Mouse (Mus musculus) spleen, postnatal 4 days (tissue): ENCODE measurements around the gene Klk13.
A peak's percentile ranks its signal among the peaks of the same experiment; 100 is the strongest.
"Not testable (repeated sequence)": the region's sequence is repeated elsewhere in the genome, so short reads cannot be mapped to it uniquely, and the experiment has no call there.

ENCODE experiments used
- DNase-seq, 2 experiments: peaks; one replicate each; pipeline ENCODE4 v3.0.0; 2022; ENCODE audit warnings: low spot score in 2 of 2

Klk13 gene

DNA sequence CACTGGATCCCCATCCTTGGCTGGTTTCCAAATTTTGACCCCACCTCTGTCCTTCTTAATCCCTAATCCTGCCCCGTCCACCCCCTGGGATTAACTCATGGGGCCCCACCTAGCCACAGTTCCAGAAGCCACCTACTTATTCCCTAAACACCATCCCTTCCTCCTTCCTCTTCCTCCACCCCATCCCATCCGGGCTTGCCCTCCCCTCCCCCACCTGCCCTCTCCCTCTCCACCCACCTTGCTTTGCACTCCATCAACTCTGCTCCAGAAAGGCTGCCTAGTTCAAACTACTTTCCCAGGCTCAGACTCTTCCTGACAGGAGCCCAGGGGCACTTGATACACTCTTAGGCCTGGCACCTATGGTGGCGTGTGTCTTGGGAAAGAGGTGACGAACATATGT is at the start of gene Klk13:
TSS of gene Klk13 (plus strand) at position 301 of the 400 bp plus-strand sequence.
- no peak for DNase-seq

- no peak for DNase-seq
Observed at GRCm38 (mm10) chr7:43662804-43663203, 49.6 kb upstream of the Klk13 start.

- not testable (repeated sequence) for DNase-seq
Observed at GRCm38 (mm10) chr7:43667221-43667620, 45.1 kb upstream of the Klk13 start.

DNA sequence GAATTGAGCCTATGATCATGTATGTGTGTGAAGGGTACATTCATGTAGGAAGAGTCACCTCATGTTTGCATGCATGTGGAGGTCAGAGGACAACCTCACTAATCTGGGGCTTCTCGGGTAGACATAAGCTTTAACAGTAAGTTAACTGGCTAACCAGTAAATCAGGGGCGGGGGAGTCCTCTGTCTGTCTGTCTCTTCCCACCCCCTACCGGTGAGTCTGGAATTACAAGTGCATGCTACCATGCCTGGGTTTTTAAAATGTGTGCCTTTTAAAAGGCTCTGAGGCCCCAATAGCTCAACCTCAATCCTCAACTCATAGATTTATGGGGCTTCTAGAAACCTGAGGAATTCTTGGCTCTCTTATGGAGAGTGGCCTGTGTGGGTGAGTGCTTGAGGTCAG is 43.8 kb upstream of the Klk13 start:
- DNase-seq: peak in 1 of 2 experiments; percentile 39

DNA sequence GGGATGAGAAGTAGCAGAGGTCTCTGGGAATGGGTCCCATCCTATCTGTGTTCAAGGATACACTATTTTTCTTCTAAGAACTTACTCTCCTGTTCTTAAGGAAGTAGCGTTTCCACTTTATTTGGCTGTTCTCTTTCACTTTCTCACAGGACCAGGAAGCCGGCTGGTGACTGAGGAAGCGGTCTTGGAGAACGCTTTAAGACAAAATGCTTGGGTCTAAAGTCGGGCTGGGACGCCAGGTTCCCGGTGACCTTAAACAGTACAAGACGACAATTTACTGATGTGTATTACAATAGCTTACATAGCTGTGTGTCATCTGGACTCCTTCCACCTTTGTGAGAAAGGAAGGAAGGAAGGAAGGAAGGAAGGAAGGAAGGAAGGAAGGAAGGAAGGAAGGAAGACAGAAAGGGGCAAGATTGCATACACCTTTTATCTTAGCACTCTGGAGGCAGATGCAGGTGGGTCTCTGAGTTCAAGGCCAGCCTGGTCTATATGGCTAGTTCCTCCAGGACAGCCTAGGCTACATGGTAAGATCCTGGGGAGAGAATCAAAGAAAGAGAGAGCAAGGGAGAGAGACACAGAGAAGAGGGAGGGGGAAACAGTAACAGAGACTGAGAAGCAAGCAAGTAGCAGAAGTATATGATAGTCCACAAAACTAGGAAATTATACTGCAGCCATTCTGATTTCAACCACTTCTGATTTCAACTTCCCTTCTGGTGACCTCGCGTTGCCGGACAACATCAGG is 41.1 kb upstream of the Klk13 start:
- DNase-seq: no peak

- peak; percentile 77 to 85 for DNase-seq
Observed at GRCm38 (mm10) chr7:43671809-43672580, 40.4 kb upstream of the Klk13 start, which contains the start of gene Ctu1. TSS of gene Ctu1 (plus strand) at chr7:43672016.

- DNase-seq: no peak
Observed at GRCm38 (mm10) chr7:43672581-43673260, 39.6 kb upstream of the Klk13 start.

- peak in 1 of 2 experiments; percentile 60 for DNase-seq
Observed at GRCm38 (mm10) chr7:43675091-43675490, 37.3 kb upstream of the Klk13 start.

- peak in 1 of 2 experiments; percentile 71 for DNase-seq
Observed at GRCm38 (mm10) chr7:43678517-43678916, 33.9 kb upstream of the Klk13 start.

- DNase-seq: peak; percentile 46 to 80
Observed at GRCm38 (mm10) chr7:43680960-43681359, 31.4 kb upstream of the Klk13 start.

DNA sequence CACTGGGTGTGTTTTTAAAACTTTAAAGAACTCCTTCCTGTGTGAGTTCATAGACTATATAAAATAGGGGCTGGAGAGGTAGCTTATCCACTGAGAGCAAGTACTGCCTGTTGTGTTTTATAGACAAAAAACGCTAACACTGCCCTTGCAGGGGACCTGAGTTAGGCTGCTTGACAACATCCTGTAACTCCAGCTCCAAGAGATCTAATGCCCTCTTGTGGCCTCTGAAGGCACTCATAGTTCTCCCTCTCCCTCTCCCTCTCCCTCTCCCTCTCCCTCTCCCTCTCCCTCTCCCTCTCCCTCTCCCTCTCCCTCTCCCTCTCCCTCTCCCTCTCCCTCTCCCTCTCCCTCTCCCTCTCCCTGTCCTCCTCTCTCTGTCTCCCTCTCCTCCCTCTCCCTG is 29.9 kb upstream of the Klk13 start:
- DNase-seq: not testable (repeated sequence)

- DNase-seq: no peak
Observed at GRCm38 (mm10) chr7:43685088-43685487, 27.3 kb upstream of the Klk13 start.

- no peak for DNase-seq
Observed at GRCm38 (mm10) chr7:43690118-43690517, 22.2 kb upstream of the Klk13 start, which contains the start of gene Klk14. TSS of gene Klk14 (plus strand) at chr7:43690418.

DNA sequence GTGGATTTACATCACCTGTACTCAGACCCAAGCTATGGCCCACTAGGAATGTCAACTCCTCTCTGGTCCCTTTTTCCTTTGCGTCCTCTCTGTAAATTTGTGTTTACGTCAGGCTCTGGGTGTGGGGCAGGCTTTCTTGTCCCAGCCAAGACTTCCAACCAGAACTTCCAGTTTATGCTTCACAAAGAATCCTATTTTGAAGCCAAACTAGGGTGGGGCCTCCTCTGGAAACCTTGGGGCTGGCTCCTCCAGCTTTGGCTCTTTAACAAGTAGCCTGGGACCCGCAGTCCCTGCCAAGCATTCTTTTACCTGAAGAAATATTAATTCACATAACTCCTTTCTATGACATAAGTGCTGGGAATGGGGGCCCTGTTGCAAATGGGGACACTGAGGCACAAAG is 2.3 kb upstream of the Klk13 start:
- no peak for DNase-seq

GRCm38 (mm10) chr7:43712917-43713316 is 550 bp downstream of the Klk13 start:
- no peak for DNase-seq

DNA sequence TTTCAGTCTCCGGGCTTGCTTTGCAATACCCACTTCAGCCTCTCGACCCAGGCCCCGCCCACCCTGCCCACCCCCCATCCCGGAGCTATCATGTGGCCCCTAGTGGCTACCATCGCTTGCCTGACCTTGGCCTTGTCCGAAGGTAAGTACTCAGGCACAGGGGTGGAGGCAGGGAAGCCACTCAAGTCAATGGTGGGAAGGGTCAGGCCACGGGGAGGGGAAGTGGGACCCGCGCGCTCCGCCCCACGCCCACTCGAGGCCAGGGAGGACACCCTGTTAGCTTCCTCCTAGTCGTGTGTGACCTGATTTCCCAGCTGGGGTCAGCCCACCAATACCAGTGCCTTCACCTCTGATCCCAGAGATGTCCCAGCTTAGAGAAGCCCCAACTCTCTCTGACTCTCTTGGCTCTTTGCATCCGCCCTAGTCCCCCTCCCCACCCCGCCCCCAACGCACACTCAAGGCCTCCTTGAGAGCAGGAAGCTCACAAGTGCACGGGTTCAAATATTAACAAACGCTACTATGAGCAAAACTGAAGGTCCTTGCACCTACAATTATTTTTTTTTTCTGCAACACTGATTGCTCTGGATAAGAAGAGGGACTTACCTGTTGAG is 1.5 kb downstream of the Klk13 start:
- no peak for DNase-seq

- DNase-seq: no peak
Observed at GRCm38 (mm10) chr7:43747788-43748187, 35.4 kb downstream of the Klk13 start.

DNA sequence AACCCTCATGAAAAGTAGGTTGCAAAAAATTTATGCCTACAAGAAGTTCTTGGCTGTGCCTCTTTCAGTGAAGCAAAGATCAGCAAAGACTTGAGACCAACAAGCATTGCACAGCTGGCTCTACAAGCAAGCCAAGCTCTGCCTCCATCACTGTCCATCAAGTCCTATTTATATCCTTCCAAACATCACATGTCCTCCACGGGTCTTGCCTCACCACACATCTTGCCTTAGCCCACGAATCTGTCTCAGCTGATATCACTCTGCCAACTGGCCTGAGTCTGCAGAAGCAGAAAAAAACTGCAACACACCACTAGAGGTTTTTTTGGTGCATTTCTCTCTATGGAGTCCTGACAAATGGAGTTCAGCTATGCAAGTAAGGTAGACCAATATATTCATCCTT is 40.4 kb downstream of the Klk13 start:
- no peak for DNase-seq

DNA sequence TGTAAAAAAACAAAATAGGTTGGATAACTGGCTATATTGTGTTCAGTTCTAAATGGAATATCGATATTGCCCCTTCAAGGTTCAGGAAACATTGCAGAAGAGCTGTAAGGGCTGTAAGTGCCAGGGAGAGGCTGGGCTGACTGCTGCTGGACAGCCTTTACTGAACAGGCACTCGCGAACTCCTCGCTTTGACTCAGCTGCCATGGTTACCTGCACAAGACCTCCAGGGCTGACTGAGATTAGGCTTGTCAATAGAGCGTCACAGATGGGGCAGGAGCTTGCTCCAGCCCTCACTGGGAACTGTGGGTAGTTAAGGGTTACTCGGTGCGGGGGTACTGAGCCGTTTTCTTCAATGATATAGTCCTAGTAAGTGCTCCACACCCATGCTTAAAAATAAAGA is 54.1 kb downstream of the Klk13 start:
- DNase-seq: peak in 1 of 2 experiments; percentile 47

- DNase-seq: peak in 1 of 2 experiments; percentile 49
Observed at GRCm38 (mm10) chr7:43768597-43768996, 56.2 kb downstream of the Klk13 start, which contains the start of gene Klk12. TSS of gene Klk12 (plus strand) at chr7:43768897.

- DNase-seq: peak; percentile 5 to 40
Observed at GRCm38 (mm10) chr7:43769636-43770035, 57.3 kb downstream of the Klk13 start.

DNA sequence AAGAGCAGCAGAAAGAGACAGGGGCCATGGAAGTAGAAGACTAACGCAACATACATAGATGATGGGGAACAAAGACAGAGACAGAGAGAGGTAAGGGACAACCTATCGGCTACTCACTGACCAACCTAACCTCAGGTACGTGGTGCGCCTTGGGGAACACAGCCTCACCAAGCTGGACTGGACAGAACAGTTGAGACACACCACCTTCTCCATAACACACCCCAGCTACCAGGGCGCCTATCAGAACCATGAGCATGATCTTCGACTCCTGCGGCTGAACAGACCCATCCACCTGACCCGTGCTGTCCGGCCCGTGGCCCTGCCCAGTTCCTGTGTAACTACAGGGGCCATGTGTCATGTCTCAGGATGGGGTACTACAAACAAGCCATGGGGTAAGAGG is 58.3 kb downstream of the Klk13 start:
- peak; percentile 8 to 56 for DNase-seq
